Mouse (Mus musculus) ES-Bruce4 (cell line): Measurements from ENCODE around the gene Daxx.

Experiments
- CTCF ChIP-seq: IDR thresholded peaks from one replicate; pipeline ENCODE4 v1.8.1; 2011; ENCODE audit warnings: low read depth, low read length
- POLR2A ChIP-seq: IDR thresholded peaks from one replicate; pipeline ENCODE4 v1.8.1; 2011; ENCODE audit warnings: low read length; ENCODE audit not compliant: insufficient read depth

DNA sequence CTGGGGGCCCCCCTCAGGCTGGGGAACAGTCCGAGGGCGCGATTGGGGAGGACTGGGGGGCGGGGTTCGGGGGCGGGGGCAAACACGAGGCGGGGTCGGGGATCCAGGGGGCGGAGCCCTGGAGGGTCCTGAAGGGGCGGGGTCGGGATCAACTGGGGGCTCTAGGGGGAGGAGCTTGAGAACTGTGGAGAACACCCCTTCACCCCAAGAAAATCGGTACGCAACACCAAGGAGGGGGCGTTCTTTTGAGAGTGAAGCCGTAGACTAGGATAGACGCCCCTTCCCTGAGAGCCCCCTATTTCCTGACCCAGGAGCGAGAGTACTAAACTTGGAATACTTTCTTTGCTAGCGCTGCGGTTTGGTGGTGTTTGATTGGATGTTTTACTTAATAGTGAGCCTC, 7.1 kb downstream of the Daxx start:
- TF ChIP-seq CTCF (no peak), POLR2A (no peak)
